In genomic region chr12:21177123-21177698, GRCm38 (mm10) we compare ENCODE assay signal across 21 mouse cellular contexts.
"Had no signal": no experiment of that assay in that cellular context is flagged by ENCODE, and none has a peak within 500 bp of the region (broad histone marks: within the 10 kb centered on the region; RNA-seq: fewer than 3 reads in every experiment).

No protein-coding gene starts in this region.

- H3K4me2 ChIP-seq: liver, embryonic 13.5 days; liver, embryonic 15.5 days; lung, embryonic 15.5 days; midbrain, embryonic 11.5 days; midbrain, embryonic 13.5 days; midbrain, embryonic 15.5 days; stomach, embryonic 15.5 days had no signal

- H3K27me3 ChIP-seq: liver, embryonic 13.5 days; liver, embryonic 15.5 days; lung, embryonic 15.5 days; megakaryocyte, embryonic 14.5 days; midbrain, embryonic 13.5 days; midbrain, embryonic 15.5 days; stomach, embryonic 15.5 days had no signal

- H3K9ac ChIP-seq: liver, embryonic 13.5 days; liver, embryonic 15.5 days; liver, postnatal 0 days; lung, embryonic 15.5 days; midbrain, embryonic 13.5 days; midbrain, embryonic 15.5 days; stomach, embryonic 15.5 days had no signal

- H3K36me3 ChIP-seq: liver, embryonic 13.5 days; liver, embryonic 15.5 days; lung, embryonic 15.5 days; midbrain, embryonic 15.5 days; stomach, embryonic 15.5 days had no signal

- DNase-seq: liver, embryonic 13.5 days; liver, postnatal 0 days; lung, adult 2 months; lung, postnatal 14 days; lung, postnatal 36 days; retina, postnatal 1 day; right cerebral cortex, adult 18-20 months; right cerebral cortex, postnatal 25 days; thymus, adult 2 months; thymus, postnatal 25 days; thymus, postnatal 4 days had no signal

- H3K4me1 ChIP-seq: lung, embryonic 15.5 days; midbrain, embryonic 13.5 days; midbrain, embryonic 15.5 days; stomach, embryonic 15.5 days had no signal

- ATAC-seq: liver, postnatal 0 days; lung, postnatal 0 days; midbrain, embryonic 13.5 days; midbrain, embryonic 15.5 days had no signal

- H3K27ac ChIP-seq: liver, embryonic 13.5 days; liver, embryonic 15.5 days; lung, embryonic 15.5 days; macrophage; midbrain, embryonic 13.5 days; midbrain, embryonic 15.5 days; stomach, embryonic 15.5 days; stomach, postnatal 0 days had no signal

- H3K9me3 ChIP-seq: liver, embryonic 13.5 days; liver, embryonic 15.5 days; lung, embryonic 15.5 days; megakaryocyte, embryonic 14.5 days; midbrain, embryonic 13.5 days; midbrain, embryonic 15.5 days; stomach, embryonic 15.5 days had no signal

- H3K4me3 ChIP-seq: liver, embryonic 13.5 days; liver, embryonic 15.5 days; lung, embryonic 15.5 days; megakaryocyte, embryonic 14.5 days; midbrain, embryonic 13.5 days; midbrain, embryonic 15.5 days; stomach, embryonic 15.5 days had no signal
